Mouse (Mus musculus): Measurements from ENCODE around the gene Pappa. TPM values are rescaled to one million over a fixed set of nuclear protein-coding genes. Genes with fewer than 3 reads are reported as not detected.

Pappa gene
- total and polyA plus RNA-seq, 3 experiments: not detected

- in situ Hi-C loops (cut with MboI; ENCODE audit: low pct_ligation_motif_present, low pct_unique_long_range_greater_than_20kb, low sequenced_read_pairs): no loop called here
These were observed 50.5 kb downstream of the Pappa start for GRCm38 (mm10) chr4:65174505-65174904.

GRCm38 (mm10) chr4:65178146-65178545 is 54.2 kb downstream of the Pappa start:
- Histone ChIP-seq H3K4me1 (ENCODE audit: control insufficient read depth in 1 of 2, insufficient read depth in 2 of 2) (no peaks in the 10 kb centered on the region), H3K4me2 (ENCODE audit: insufficient read depth, low read depth, poor library complexity, severe bottlenecking) (no peak overlapping the region), H3K9ac (ENCODE audit: insufficient read depth, low read depth) (no peak overlapping the region), H3K27me3 (replicated peaks) (no peaks in the 10 kb centered on the region), H3K9me3 (replicated peaks; ENCODE audit: low read length) (peaks cover 45% of the 10 kb centered on the region), H3K79me2 (replicated peaks; ENCODE audit: control insufficient read depth, extremely low read depth, insufficient read depth, poor library complexity, severe bottlenecking) (no peaks in the 10 kb centered on the region), H3K36me3 (replicated peaks in 1 of 2; ENCODE audit: control insufficient read depth in 1 of 2, insufficient read depth in 1 of 2, low read length in 1 of 2) (no peaks in the 10 kb centered on the region), H3K27ac (ENCODE audit: insufficient read depth, low read depth) (no peak overlapping the region), H3K4me3 (replicated peaks in 1 of 3; ENCODE audit: low read depth in 2 of 3, low read length in 2 of 3, poor library complexity in 1 of 3) (no peak overlapping the region)
- dilution Hi-C loops (cut with MboI; ENCODE audit: extremely low pct_ligation_motif_present, extremely low pct_unique_long_range_greater_than_20kb, low sequenced_read_pairs): no loop called here
- TF ChIP-seq HCFC1 (IDR thresholded peaks at IDR 0.05; ENCODE audit: low read depth, low read length) (no peak), TBP (conservative IDR thresholded peaks at IDR 0.05; ENCODE audit: low read depth, low read length) (no peak), SIN3A (IDR thresholded peaks at IDR 0.05; ENCODE audit: low read length) (no peak), SMC3 (IDR thresholded peaks at IDR 0.05; ENCODE audit: low read depth, low read length) (no peak), TCF12 (IDR thresholded peaks at IDR 0.05; ENCODE audit: low read depth, low read length) (no peak), POLR2A (IDR thresholded peaks at IDR 0.05; ENCODE audit: low read depth, low read length) (no peak), JUND (conservative IDR thresholded peaks at IDR 0.05; ENCODE audit: low read depth, low read length) (no peak), MXI1 (IDR thresholded peaks at IDR 0.05; ENCODE audit: low read depth, low read length) (no peak), CTCF (conservative IDR thresholded peaks at IDR 0.05 in 1 of 2, IDR thresholded peaks at IDR 0.05 in 1 of 2; ENCODE audit: low read depth in 2 of 2, low read length in 2 of 2) (no peak), GABPA (IDR thresholded peaks at IDR 0.05; ENCODE audit: insufficient replicate concordance, low read depth, low read length) (no peak)
- in situ Hi-C loops (cut with MboI; ENCODE audit: low pct_ligation_motif_present, low pct_unique_long_range_greater_than_20kb, low sequenced_read_pairs): no loop called here
- DNase-seq (ENCODE audit: extremely low read depth): no peak

More at GRCm38 (mm10) chr4:65174505-65174904, 50.5 kb downstream of the Pappa start:
- Histone ChIP-seq H3K9ac (ENCODE audit: insufficient read depth, low read depth) (no peak overlapping the region), H3K79me2 (replicated peaks; ENCODE audit: control insufficient read depth, extremely low read depth, insufficient read depth, poor library complexity, severe bottlenecking) (no peaks in the 10 kb centered on the region), H3K27me3 (replicated peaks) (no peaks in the 10 kb centered on the region), H3K9me3 (replicated peaks; ENCODE audit: low read length) (peaks cover 43% of the 10 kb centered on the region), H3K4me2 (ENCODE audit: insufficient read depth, low read depth, poor library complexity, severe bottlenecking) (no peak overlapping the region), H3K4me1 (ENCODE audit: control insufficient read depth in 1 of 2, insufficient read depth in 2 of 2) (no peaks in the 10 kb centered on the region), H3K4me3 (replicated peaks in 1 of 3; ENCODE audit: low read depth in 2 of 3, low read length in 2 of 3, poor library complexity in 1 of 3) (no peak overlapping the region), H3K27ac (ENCODE audit: insufficient read depth, low read depth) (no peak overlapping the region), H3K36me3 (replicated peaks in 1 of 2; ENCODE audit: control insufficient read depth in 1 of 2, insufficient read depth in 1 of 2, low read length in 1 of 2) (no peaks in the 10 kb centered on the region)
- no peak for TF ChIP-seq EP300 (IDR thresholded peaks at IDR 0.05; ENCODE audit: low read length)
- TF ChIP-seq HCFC1 (IDR thresholded peaks at IDR 0.05; ENCODE audit: low read depth, low read length): no peak
- no peak for TF ChIP-seq GABPA (IDR thresholded peaks at IDR 0.05; ENCODE audit: insufficient replicate concordance, low read depth, low read length)
- no peak for TF ChIP-seq ZKSCAN1 (IDR thresholded peaks at IDR 0.05; ENCODE audit: borderline replicate concordance, low read depth, low read length)
- TF ChIP-seq BHLHE40 (IDR thresholded peaks at IDR 0.05; ENCODE audit: low read depth, low read length): no peak
- TF ChIP-seq JUN (IDR thresholded peaks at IDR 0.05; ENCODE audit: insufficient read depth, low read depth, low read length): no peak
- no peak for TF ChIP-seq KAT2A (IDR thresholded peaks at IDR 0.05; ENCODE audit: insufficient replicate concordance, low read length)
- no peak for TF ChIP-seq MEF2A (IDR thresholded peaks at IDR 0.05; ENCODE audit: borderline replicate concordance, low read depth, low read length)
- TF ChIP-seq TBP (conservative IDR thresholded peaks at IDR 0.05; ENCODE audit: low read depth, low read length): no peak
- no peak for TF ChIP-seq ZMIZ1 (IDR thresholded peaks at IDR 0.05; ENCODE audit: low read depth, low read length)
- no peak for TF ChIP-seq MAFK (IDR thresholded peaks at IDR 0.05; ENCODE audit: insufficient replicate concordance, low read length)
- TF ChIP-seq ZC3H11A (IDR thresholded peaks at IDR 0.05; ENCODE audit: low read depth, low read length): no peak
- no peak for TF ChIP-seq JUND (conservative IDR thresholded peaks at IDR 0.05; ENCODE audit: low read depth, low read length)
- no peak for TF ChIP-seq TCF12 (IDR thresholded peaks at IDR 0.05; ENCODE audit: low read depth, low read length)
- no peak for TF ChIP-seq MXI1 (IDR thresholded peaks at IDR 0.05; ENCODE audit: low read depth, low read length)
- no peak for TF ChIP-seq RCOR1 (conservative IDR thresholded peaks at IDR 0.05; ENCODE audit: low read depth, low read length)
- no peak for TF ChIP-seq POLR2A (IDR thresholded peaks at IDR 0.05; ENCODE audit: low read depth, low read length)
- TF ChIP-seq NELFE (IDR thresholded peaks at IDR 0.05; ENCODE audit: low read depth, low read length): no peak
- TF ChIP-seq NRF1 (IDR thresholded peaks at IDR 0.05; ENCODE audit: low read depth, low read length): no peak
- no peak for DNase-seq (ENCODE audit: extremely low read depth)
- dilution Hi-C loops (cut with MboI; ENCODE audit: extremely low pct_ligation_motif_present, extremely low pct_unique_long_range_greater_than_20kb, low sequenced_read_pairs): no loop called here
